Mouse (Mus musculus): ENCODE measurements around the gene Iqgap2. TPM values are rescaled to one million over a fixed set of nuclear protein-coding genes. Genes with fewer than 3 reads are reported as not detected.
A peak's percentile ranks its signal among the peaks of the same experiment; 100 is the strongest.

Iqgap2 gene
- total and polyA plus RNA-seq, 2 experiments from 2014 or later: 2.1 to 6.0 TPM

DNA sequence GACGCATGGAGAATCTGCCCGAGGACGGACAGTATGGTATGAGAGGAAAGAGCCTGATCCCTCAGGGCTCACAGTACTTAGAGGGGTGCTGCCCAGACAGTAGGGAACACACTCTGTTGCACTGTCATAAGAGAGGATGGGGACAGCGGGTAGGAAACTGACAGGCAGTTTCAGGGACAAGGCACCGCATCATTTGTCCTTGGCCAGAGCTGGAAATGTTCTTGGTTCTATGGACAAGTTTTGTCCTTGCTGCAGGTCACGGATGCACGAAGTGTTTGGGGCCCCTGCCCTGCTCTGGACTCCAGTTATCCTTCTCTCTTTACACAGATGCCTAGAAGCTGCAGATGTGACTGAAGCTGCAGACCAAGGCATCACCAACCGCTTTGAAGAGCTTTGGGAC lies 284.7 kb downstream of the Iqgap2 start:
- H3K27ac ChIP-seq (ENCODE audit: low read depth, low read length): no peak overlapping the region
- H3K9ac ChIP-seq: no peak overlapping the region
- H3K36me3 ChIP-seq (ENCODE audit: insufficient read depth): peaks cover 14% of the 10 kb centered on the region; the same call in 1 of the 2 replicates
- 98% methylated on average over 8 of the region's 8 CpGs for WGBS
- no peak for TF ChIP-seq CTCF (IDR thresholded peaks at IDR 0.05; ENCODE audit: low read depth)
- H3K4me1 ChIP-seq (ENCODE audit: insufficient read depth): no peaks in the 10 kb centered on the region
- no peak overlapping the region for H3K4me2 ChIP-seq (ENCODE audit: low read depth)
- DNase-seq: no peak
- ATAC-seq: no peak
- no peaks in the 10 kb centered on the region for H3K27me3 ChIP-seq (ENCODE audit: insufficient read depth, low read length)
- no peak overlapping the region for H3K4me3 ChIP-seq (ENCODE audit: low read depth, low read length)
- H3K9me3 ChIP-seq (ENCODE audit: low read length): no peaks in the 10 kb centered on the region

DNA sequence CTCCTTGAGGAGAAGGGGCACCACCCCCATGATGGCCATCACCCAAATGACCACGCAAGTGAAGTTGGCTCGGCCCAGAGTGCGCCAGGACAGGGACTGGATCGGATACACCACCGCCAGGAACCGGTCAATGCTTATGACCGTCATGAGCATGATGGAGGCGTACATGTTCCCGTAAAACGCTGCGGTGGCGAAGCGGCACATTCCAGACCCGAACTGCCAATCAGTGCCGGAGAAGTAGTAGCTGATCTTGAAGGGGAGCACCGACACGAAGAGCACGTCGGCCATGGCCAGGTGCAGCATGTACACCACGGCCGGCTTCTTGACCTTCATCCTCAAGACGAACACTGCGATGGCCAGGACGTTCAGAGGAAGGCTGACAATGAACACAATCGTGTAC lies 287.4 kb downstream of the Iqgap2 start:
- no peak for TF ChIP-seq CTCF (IDR thresholded peaks at IDR 0.05; ENCODE audit: low read depth)
- DNase-seq: no peak
- H3K9ac ChIP-seq: no peak overlapping the region
- H3K36me3 ChIP-seq (ENCODE audit: insufficient read depth): peaks cover 14% of the 10 kb centered on the region; the same call in 1 of the 2 replicates
- no peak for ATAC-seq
- H3K27me3 ChIP-seq (ENCODE audit: insufficient read depth, low read length): no peaks in the 10 kb centered on the region
- no peaks in the 10 kb centered on the region for H3K4me1 ChIP-seq (ENCODE audit: insufficient read depth)
- no peak overlapping the region for H3K27ac ChIP-seq (ENCODE audit: low read depth, low read length)
- H3K4me2 ChIP-seq (ENCODE audit: low read depth): no peak overlapping the region
- no peak overlapping the region for H3K4me3 ChIP-seq (ENCODE audit: low read depth, low read length)
- WGBS: 97% methylated on average over 25 of the region's 25 CpGs
- H3K9me3 ChIP-seq (ENCODE audit: low read length): no peaks in the 10 kb centered on the region

GRCm38 (mm10) chr13:95599833-95600359 lies 291.8 kb downstream of the Iqgap2 start:
- Histone ChIP-seq H3K27ac (ENCODE audit: low read depth, low read length) (no peak overlapping the region), H3K4me3 (ENCODE audit: low read depth, low read length) (no peak overlapping the region), H3K27me3 (ENCODE audit: insufficient read depth, low read length) (no peaks in the 10 kb centered on the region), H3K9ac (no peak overlapping the region), H3K9me3 (ENCODE audit: low read length) (no peaks in the 10 kb centered on the region), H3K36me3 (ENCODE audit: insufficient read depth) (peaks cover 14% of the 10 kb centered on the region; the same call in 1 of the 2 replicates), H3K4me1 (ENCODE audit: insufficient read depth) (no peaks in the 10 kb centered on the region), H3K4me2 (ENCODE audit: low read depth) (no peak overlapping the region)
- 75% methylated on average over 3 of the region's 3 CpGs for WGBS
- DNase-seq (no peak), ATAC-seq (no peak)
- TF ChIP-seq CTCF (IDR thresholded peaks at IDR 0.05; ENCODE audit: low read depth): no peak

- DNase-seq (peak; percentile 18), ATAC-seq (no peak)
- Histone ChIP-seq H3K9me3 (ENCODE audit: low read length) (no peaks in the 10 kb centered on the region), H3K9ac (no peak overlapping the region), H3K4me3 (ENCODE audit: low read depth, low read length) (no peak overlapping the region), H3K4me1 (ENCODE audit: insufficient read depth) (no peaks in the 10 kb centered on the region), H3K4me2 (ENCODE audit: low read depth) (no peak overlapping the region), H3K36me3 (ENCODE audit: insufficient read depth) (0 out of 2 replicates have a peak, but pooled peaks cover 3% of the 10 kb centered on the region), H3K27ac (ENCODE audit: low read depth, low read length) (no peak overlapping the region), H3K27me3 (ENCODE audit: insufficient read depth, low read length) (no peaks in the 10 kb centered on the region)
- 81% methylated on average over 18 of the region's 18 CpGs for WGBS
- no peak for TF ChIP-seq CTCF (IDR thresholded peaks at IDR 0.05; ENCODE audit: low read depth)
Observed at GRCm38 (mm10) chr13:95598232-95598920, 293.3 kb downstream of the Iqgap2 start.

- Histone ChIP-seq H3K4me1 (ENCODE audit: insufficient read depth) (no peaks in the 10 kb centered on the region), H3K4me3 (ENCODE audit: low read depth, low read length) (no peak overlapping the region), H3K9ac (no peak overlapping the region), H3K9me3 (ENCODE audit: low read length) (no peaks in the 10 kb centered on the region), H3K36me3 (ENCODE audit: insufficient read depth) (no peaks in the 10 kb centered on the region), H3K27ac (ENCODE audit: low read depth, low read length) (no peak overlapping the region), H3K27me3 (ENCODE audit: insufficient read depth, low read length) (no peaks in the 10 kb centered on the region), H3K4me2 (ENCODE audit: low read depth) (no peak overlapping the region)
- WGBS: 94% methylated on average over 10 of the region's 10 CpGs
- no peak for TF ChIP-seq CTCF (IDR thresholded peaks at IDR 0.05; ENCODE audit: low read depth)
- ATAC-seq (no peak), DNase-seq (no peak)
Observed at GRCm38 (mm10) chr13:95597578-95597977, 294.1 kb downstream of the Iqgap2 start.

DNA sequence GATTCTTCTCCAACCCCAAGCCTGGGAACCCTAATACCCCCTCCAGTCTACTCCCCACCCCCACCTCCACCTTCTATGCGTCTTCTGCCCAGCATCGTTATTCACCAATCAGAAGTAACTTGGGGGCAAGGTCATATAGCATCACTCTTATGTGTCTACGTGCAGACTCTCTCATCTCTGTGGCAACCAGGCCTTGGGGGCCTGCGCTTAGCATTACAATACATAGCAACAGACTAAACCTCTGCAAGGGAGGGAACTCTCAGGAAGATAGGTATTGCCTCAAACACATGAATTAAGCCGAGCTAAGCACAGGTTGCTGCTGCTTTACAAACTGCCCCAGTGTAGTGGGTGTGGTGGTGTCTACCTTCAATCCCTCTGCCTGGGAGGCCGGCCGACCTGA lies 295.0 kb downstream of the Iqgap2 start:
- no peak for TF ChIP-seq CTCF (IDR thresholded peaks at IDR 0.05; ENCODE audit: low read depth)
- DNase-seq: no peak
- no peak for ATAC-seq
- Histone ChIP-seq H3K9ac (no peak overlapping the region), H3K4me1 (ENCODE audit: insufficient read depth) (no peaks in the 10 kb centered on the region), H3K4me2 (ENCODE audit: low read depth) (no peak overlapping the region), H3K4me3 (ENCODE audit: low read depth, low read length) (no peak overlapping the region), H3K9me3 (ENCODE audit: low read length) (no peaks in the 10 kb centered on the region), H3K27ac (ENCODE audit: low read depth, low read length) (no peak overlapping the region), H3K27me3 (ENCODE audit: insufficient read depth, low read length) (no peaks in the 10 kb centered on the region), H3K36me3 (ENCODE audit: insufficient read depth) (no peaks in the 10 kb centered on the region)
- WGBS: 74% methylated on average over 7 of the region's 7 CpGs

GRCm38 (mm10) chr13:95595921-95596320 lies 295.8 kb downstream of the Iqgap2 start:
- Histone ChIP-seq H3K9ac (no peak overlapping the region), H3K27me3 (ENCODE audit: insufficient read depth, low read length) (no peaks in the 10 kb centered on the region), H3K9me3 (ENCODE audit: low read length) (no peaks in the 10 kb centered on the region), H3K4me3 (ENCODE audit: low read depth, low read length) (no peak overlapping the region), H3K4me1 (ENCODE audit: insufficient read depth) (no peaks in the 10 kb centered on the region), H3K27ac (ENCODE audit: low read depth, low read length) (no peak overlapping the region), H3K4me2 (ENCODE audit: low read depth) (no peak overlapping the region), H3K36me3 (ENCODE audit: insufficient read depth) (no peaks in the 10 kb centered on the region)
- TF ChIP-seq CTCF (IDR thresholded peaks at IDR 0.05; ENCODE audit: low read depth): no peak
- WGBS: 74% methylated on average over 5 of the region's 5 CpGs
- ATAC-seq (no peak), DNase-seq (no peak)

All from forebrain, postnatal 0 days (tissue).